Mouse (Mus musculus) erythroblast, adult 5-6 weeks (primary cell): ENCODE measurements around the gene Shld2. TPM values are rescaled to one million over a fixed set of nuclear protein-coding genes. Genes with fewer than 3 reads are reported as not detected.
"Not testable (repeated sequence)": the region's sequence is repeated elsewhere in the genome, so short reads cannot be mapped to it uniquely, and the experiment has no call there.

Experiments used
- ATAC-seq: replicated peaks from 2 replicates; pipeline ENCODE4 v1.8.0; 2016; ENCODE audit warnings: moderate number of reproducible peaks, mild to moderate bottlenecking, moderate TSS enrichment, inconsistent platforms; ENCODE audit not compliant: poor library complexity, low FRiP score, severe bottlenecking
- total RNA-seq, 2 experiments: library from RNA; stranded (forward) in 1 of 2; stranded (reverse) in 1 of 2; fragments of 150-400 nt in 1 of 2; fragments of 200-764, 138-1000 nt in 1 of 2; gene quantifications; 2 replicates each; pipeline versions ENCODE4 v1.2.3 to v1.2.4; 2015 to 2017; ENCODE audit warnings: low replicate concordance in 2 of 2

Shld2 gene
- total RNA-seq, 2 experiments from 2014 or later, result 1.4 to 5.2 TPM

- ATAC-seq, result no peak
These were observed 20.9 kb downstream of the Shld2 start for GRCm38 (mm10) chr14:34289259-34290015.

- ATAC-seq, result no peak
These were observed 21.9 kb downstream of the Shld2 start for GRCm38 (mm10) chr14:34288396-34288795.

- ATAC-seq, result no peak
These were observed 28.5 kb downstream of the Shld2 start for GRCm38 (mm10) chr14:34281736-34282269.

- no peak for ATAC-seq
These were observed 29.5 kb downstream of the Shld2 start for GRCm38 (mm10) chr14:34280798-34281197.

GRCm38 (mm10) chr14:34279726-34280125 is 30.6 kb downstream of the Shld2 start:
- no peak for ATAC-seq

GRCm38 (mm10) chr14:34275225-34275624 is 35.1 kb downstream of the Shld2 start:
- no peak for ATAC-seq

- ATAC-seq, result no peak
These were observed 36.2 kb downstream of the Shld2 start for GRCm38 (mm10) chr14:34274141-34274540.

GRCm38 (mm10) chr14:34273280-34273679 is 37.0 kb downstream of the Shld2 start:
- ATAC-seq, result no peak

- no peak for ATAC-seq
These were observed 42.2 kb downstream of the Shld2 start for GRCm38 (mm10) chr14:34268046-34268445.

- ATAC-seq, result not testable (repeated sequence)
These were observed 51.8 kb downstream of the Shld2 start for GRCm38 (mm10) chr14:34258525-34258924.

- ATAC-seq, result no peak
These were observed 57.0 kb downstream of the Shld2 start for GRCm38 (mm10) chr14:34253261-34253660.

- no peak for ATAC-seq
These were observed 57.7 kb downstream of the Shld2 start for GRCm38 (mm10) chr14:34252470-34253145.

- ATAC-seq, result no peak
These were observed 69.6 kb downstream of the Shld2 start for GRCm38 (mm10) chr14:34240676-34241075.

GRCm38 (mm10) chr14:34240263-34240662 is 70.0 kb downstream of the Shld2 start:
- ATAC-seq, result no peak

- no peak for ATAC-seq
These were observed 75.5 kb downstream of the Shld2 start for GRCm38 (mm10) chr14:34234630-34235380.

GRCm38 (mm10) chr14:34233846-34234245 is 76.4 kb downstream of the Shld2 start:
- no peak for ATAC-seq

GRCm38 (mm10) chr14:34232866-34233680 is 77.2 kb downstream of the Shld2 start:
- no peak for ATAC-seq

GRCm38 (mm10) chr14:34232340-34232739 is 78.0 kb downstream of the Shld2 start:
- ATAC-seq, result no peak

- ATAC-seq, result no peak
These were observed 81.3 kb downstream of the Shld2 start for GRCm38 (mm10) chr14:34228830-34229506.
